Mouse (Mus musculus): Measurements from ENCODE around the gene Gm49358.

Gm49358 gene

DNA sequence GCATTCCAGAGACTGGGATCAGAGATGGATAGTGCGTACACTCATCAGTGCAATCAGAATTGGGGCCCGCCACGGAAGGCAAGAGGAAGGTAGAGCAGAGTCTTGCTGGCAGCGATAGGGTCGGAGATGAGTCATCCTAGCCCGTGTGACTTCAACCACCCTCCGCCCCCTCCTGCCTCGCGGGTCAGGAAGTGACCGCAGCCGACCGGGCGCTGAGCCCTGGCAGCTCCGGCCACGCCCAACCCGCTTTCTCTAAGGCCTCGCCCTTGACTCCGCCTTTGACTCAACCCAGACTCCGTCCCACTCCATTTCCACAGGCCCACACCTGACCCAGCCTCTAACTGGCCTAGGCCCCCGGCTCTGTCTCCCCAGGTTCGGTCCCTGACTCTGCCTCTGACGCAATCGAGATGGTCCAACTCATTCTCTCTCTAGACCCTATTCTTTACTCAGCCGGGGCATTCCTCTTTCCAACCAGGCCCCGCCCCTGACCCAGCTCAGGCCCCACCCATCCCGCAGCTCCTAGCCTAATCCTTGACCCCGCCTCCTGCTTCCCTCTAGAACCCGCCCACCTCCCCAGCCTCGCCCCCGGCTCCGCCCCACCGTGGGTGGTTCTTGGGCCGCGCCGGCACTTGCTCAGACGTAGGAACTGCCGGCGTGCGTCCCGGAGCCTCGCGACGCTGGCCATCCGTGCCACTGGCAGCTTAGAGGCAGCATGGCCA is 14.8 kb downstream of the Gm49358 start, which contains the start of gene Nt5dc3:
Gene Nt5dc3, plus strand, starts transcription at position 608 of the 719 bp plus-strand sequence.
- DNase-seq, result peak; percentile 99

DNA sequence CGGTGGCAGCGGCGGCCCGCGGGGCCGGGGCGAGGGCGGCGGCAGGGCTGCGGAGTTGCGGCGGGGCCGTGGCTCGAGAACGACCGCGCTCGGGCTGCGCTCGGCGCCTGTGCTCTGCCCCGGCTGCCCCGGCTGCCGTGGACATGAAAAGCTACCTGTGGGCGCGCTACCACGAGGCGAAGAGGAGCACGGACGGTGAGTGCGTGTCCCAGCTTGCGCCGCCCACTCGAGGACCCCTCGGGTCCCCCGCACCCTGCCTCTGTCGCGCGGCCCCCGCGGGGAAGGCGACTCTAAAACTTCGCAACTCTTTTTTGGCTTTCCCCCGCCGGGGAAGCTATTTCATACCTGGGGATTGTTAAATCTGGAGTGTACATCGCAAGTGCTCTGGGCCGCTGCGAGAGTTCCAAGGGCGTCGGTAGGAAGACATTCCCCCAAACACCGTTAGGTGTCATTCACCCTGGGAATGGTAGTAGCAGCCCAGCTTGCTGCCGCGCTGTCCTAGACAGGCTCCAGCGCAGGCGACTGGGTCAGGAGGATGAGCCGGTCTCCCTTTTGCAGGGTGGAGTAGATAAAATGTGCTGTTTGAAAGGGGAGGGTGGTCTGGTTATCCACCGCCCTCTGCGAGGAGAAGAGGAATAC is 15.5 kb downstream of the Gm49358 start:
- DNase-seq, result no peak

DNA sequence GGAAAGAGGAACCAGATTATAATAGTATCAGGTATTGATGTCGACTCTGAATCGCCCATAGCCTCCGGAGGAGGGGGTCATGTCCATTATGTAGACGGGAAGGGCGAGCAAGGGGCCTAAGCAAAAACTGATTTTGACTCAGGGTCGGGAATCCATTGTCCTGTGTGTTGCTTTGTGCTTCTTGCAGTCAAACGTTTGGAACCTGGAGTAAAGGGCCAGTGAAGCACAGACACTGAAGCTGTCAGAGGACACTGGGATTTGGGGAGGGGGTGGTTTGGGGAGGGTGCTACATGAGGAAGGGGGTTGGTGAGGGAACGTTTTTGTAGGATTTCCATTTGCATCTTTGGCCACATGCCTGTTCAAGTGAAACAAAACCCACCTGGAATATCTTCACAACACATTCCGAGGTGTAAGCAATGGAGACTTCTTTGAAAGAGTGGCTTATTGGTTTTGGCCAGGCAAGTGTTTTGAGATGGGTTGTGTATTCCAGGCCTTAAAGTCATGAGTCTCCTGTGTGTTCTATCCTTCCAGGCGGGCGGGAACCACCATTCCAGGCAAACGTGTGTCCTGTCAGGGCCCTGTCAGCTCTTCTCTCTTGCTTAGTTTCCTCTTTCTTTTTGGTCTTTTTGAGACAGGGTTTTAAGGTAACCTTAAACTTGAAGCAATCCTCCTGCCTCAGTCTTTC is 16.2 kb downstream of the Gm49358 start:
- DNase-seq, result no peak

DNA sequence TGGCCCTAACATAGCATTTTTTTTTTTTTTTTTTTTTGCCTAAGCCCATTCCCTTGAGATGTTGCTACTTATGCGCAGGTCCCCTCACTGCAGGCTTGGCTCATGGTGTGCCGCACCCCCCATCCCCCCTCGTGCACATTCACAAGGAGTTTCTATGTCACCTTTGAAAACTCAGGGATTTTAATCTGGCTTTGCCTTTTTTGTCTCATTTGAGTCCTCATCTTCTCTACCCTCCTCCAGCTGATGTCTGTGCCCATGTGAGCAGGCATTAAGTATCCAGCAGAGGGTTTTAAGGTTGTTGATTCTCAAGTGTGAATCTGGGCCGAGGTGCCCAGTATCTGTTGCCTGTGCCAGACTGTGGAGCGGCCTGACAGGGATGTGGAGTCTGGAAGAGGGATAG is 17.9 kb downstream of the Gm49358 start:
- DNase-seq, result no peak

DNA sequence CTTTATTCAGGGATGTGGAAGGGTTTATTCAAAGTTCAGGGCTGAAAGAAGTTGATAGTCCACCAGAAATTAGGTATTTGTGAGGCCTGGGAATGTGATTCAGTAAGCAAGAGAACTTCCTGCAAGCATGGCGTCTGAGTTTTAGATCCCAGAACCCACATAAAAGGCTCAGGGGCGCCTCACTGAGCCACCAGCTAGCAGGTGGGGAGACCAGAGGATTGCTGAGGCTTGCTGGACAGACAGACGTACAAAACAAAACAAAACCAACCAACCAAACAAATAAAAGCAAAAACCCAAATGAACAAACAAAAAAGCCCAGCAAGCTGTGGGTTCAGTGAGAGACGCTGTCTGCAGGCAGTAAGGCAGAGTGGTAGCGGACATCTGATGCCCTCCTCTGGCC is 18.9 kb downstream of the Gm49358 start:
- DNase-seq, result no peak

DNA sequence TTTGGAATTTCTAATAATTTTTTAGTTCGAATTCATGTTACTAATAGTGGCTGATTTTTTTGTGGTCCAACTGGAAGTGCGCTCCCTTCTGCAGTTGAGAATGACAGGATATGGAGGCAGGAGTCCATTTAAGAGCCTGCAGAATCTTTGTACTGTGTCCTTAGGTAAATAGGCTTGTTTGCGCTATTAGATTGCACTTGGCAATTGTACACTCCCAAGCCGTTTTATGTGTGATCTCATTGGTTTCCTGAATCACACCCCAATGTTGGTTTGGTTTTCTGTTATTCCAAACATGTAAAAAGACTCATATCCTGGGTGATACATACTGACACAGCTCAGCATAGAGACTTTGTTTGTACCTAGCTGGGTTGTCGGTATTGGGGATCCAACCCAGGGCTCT is 19.8 kb downstream of the Gm49358 start:
- DNase-seq, result no peak

DNA sequence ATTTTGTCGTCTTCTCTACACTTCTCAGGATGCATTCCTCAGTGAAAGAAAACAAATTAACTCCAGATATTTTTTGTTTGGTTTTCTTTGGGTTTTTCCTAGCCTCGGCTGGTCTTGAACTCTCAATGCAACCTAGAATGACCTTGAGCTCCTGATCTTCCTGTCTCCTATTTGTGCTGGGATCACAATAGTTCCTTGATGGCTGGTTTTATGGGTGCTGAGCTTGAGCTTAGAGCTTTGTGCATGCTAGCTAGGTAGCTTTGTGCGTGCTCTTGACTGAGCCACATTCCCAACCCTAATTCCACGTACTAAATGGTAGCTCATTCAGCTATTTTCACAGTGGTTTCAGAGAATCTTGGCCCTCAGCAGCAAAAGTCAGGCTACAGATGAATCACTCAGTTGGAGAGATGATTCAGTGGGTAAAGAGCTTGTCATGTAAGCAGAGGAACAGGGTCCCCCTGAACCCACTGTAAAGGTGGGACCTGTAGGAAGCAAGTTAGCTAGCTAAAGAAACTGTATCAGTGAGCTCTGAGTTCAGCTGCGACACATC is 20.4 kb downstream of the Gm49358 start:
- no peak for DNase-seq

DNA sequence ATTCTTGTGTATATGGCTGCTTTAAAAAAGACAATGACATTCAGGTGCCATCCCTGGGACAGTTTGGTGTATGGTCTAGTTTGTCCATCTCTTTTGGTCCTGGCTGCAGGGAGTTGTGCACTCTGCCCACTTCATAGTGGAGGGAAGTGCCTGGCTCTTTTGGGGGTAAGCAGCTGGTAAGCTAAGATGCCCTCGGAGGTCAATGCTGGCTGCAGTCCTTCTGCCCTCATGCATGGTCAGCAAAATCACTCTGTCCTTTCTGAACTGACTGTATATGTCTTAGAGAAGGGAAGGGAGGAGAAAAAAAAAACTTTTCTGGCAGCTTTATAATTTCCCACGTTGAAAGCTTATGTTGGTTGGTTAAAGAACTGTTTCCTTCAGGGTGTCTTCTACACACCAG is 21.6 kb downstream of the Gm49358 start:
- DNase-seq, result no peak

DNA sequence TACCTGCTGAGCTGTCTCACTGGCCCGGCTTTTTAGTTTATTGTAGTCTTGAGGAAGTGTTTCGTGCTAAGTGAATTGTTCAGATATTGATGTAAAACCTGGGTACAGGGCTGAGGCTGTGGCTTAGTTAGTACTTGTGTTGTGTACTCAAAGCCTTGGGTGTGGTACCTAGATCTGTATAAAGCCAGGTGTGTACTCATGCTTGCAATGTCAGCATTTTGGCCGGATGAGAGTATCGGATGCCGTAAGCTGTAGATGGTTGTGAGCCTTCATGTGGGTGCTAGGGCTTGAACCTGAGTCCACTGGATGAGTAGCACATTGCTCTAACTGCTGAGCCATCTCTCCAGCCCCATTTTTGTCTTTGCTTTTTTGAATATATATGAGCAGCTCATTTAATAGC is 22.3 kb downstream of the Gm49358 start:
- no peak for DNase-seq

DNA sequence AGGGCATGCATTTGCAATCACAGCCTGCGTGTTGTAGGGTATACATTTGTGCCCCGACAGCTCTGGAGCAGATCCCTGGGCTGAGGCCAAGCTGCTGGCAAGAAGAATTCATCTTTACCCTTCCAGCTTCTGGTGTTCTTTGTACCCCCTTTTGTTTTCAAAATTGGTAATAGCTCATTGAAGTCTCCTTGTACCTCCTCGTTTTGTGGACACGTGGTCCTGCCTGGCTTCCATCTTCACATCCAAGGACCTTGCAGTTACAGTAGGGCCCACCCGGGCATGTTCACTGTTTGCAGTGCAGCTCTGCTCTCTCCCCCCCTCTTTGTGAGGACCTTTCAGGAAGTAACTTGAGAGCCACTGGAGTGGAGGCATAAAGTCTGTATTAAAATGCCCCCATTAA is 24.4 kb downstream of the Gm49358 start:
- no peak for DNase-seq

DNA sequence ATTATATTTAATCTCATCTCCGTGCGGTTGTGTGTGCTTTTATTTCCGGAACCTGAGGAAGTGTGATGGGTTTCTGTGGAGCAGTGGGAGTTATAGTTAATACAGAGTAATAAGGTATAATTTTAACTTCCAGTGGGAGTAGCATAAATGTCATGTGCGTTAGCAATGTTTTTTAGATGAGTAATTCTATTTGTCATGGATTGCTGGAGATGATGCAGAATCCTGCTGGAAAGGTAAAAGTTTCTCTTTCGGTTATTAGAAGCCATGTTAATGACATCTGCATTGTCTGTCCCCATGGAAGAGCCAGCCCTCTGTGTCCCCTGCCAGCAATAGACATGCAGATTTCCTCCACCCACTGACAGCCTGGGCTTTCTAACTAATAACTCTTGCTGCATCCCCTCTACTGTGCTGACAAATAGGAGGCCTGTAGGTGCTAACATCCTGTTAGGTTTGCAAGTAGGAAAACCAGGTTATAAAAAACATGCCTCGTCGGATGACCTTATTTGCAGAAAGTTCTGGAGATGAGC is 25.4 kb downstream of the Gm49358 start:
- DNase-seq, result no peak

DNA sequence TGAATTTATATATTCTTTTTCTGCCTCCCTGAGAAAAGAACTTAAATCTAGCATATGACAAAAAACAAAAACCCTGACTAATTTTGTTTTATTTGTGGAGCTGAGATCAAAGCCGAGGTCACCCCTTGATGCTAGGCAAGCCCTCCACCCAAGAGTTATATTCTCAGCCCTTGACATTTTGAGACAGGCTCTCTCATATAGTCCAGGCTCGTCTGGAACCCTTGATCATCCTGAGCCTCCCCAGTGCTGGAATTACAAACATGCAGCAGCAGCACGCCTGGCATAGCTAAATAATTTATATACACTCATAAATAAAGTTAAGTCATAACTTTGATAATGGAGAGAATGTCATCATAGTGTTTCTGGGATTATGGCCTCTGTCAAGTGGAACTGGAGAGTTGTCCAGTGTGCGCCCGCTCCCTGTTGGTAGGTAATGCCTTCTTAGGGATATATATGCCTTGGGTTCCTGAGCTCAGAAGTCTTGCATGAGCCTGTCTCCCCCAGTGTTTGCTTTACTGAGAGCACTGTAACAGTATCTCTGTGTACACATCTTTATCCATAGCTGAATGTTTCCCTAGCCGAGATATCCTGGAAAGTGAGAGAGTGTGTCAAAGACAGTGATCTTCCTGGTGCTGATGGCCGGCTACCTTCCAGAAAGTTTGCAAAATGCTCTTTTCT is 27.9 kb downstream of the Gm49358 start:
- no peak for DNase-seq

DNA sequence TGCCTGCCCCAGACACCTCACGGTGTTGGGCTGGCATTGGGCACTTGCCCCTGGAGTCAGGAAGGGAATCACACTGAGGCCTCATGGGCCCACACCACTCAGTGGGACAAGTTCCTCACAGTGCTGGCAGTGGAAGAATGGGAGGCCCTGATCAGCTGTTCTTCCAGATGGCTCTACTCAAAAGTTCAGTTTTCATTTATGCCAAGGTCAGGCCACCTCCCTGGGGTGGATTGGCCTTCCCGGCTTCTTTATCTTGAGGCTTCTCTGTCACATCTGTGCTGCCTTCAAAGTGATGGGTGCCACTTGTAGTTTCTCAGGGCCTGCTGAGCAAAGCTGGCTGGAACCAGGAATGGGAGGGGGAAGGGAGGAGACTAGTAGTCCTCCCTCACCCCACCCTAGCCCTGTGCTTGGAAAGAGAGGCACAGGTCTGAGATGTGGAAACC is 29.8 kb downstream of the Gm49358 start:
- DNase-seq, result no peak

DNA sequence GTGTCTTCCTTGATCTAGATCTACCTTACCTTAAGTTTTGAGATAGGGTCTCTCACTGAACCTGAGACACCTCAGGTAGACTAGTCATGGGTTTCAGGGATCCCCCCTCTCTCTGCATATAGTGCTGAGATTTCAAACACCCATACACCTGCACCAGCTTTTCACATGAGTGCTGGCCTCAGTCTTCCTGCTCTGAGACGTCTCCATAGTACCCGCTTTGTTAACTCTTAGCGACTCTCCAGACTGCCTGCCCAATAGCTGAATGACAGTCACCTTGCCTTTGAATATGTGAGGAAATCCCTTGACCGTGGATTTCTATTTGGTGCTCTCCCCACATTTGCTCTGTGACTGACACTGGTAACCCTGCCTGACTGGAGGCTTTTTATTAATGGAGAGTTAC is 30.4 kb downstream of the Gm49358 start:
- DNase-seq, result no peak

DNA sequence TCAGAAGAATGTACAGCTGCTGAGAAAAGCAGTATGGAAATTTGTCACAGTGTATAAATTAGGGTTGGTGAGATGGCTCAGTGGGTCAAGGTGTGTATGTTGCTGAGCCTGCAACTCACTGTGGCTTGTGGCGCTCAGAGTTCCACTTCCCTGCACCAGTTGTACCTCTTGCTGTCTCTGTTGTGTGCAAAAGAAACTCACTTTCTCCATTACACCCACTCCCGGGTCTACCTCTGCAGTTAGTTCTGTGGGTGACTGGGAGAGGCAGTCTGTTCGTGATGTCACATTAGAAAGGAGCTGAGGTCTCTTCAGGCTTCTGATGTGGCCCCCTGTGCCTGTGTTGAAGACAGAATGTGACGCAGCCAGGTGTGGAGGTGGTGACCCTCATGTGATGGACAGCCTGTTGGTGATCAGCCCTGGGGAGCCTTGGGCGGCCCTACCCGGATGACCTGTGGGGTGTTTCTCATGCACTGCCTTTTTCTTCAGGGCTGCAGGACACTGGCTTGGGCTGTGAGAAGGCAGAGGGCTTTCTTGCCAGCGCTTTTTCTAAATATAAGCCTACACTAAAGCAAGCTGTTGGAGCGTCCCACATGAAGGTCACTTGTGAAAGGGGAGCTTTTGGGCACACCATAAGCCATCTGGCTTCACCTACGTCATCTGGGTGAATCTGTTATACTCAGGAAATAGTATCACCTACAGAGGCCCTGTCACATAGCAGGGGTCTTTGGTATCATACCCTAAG is 31.2 kb downstream of the Gm49358 start:
- peak; percentile 33 for DNase-seq

DNA sequence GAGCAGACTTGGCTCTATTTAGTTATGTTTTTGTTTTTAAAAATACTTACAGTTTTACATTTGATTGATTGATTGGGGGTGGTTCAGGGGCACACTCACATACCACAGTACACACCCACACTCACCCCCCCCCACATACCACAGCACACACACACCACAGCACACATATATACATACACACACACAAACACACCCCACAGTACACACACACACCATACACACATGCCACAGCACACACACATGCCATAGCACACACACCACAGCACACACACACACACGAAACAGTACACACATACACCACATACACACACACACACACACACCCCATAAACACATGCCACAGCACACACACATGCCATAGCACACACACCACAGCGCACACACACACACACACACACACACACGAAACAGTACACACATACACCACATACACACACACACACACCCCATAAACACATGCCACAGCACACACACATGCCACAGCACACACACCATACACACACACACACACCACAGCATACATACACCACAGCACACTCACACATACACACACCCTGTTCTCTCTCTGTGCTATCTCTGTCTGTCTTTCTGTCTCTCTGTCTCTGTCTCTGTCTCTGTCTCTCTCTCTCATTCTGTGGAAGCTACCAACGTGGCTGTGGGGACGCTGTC is 32.4 kb downstream of the Gm49358 start:
- no peak for DNase-seq

DNA sequence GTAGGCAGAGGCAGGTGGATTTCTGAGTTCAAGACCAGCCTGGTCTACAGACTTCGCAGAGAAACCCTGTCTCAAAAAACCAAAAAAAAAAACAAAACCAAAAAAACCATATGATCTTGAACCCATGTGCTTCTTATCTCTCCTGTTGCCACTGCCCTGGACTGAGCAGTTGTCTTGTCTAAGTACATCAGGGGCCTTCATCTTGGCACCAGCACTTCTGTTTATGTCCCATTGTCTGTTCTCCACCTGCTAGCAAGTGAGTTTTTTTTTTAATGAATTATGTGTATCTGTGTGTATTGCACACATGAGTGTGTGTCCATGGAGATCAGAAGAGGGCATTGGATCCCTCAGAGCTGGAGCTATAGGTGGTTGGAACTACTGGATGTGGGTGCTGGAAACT is 43.6 kb downstream of the Gm49358 start:
- DNase-seq, result no peak

DNA sequence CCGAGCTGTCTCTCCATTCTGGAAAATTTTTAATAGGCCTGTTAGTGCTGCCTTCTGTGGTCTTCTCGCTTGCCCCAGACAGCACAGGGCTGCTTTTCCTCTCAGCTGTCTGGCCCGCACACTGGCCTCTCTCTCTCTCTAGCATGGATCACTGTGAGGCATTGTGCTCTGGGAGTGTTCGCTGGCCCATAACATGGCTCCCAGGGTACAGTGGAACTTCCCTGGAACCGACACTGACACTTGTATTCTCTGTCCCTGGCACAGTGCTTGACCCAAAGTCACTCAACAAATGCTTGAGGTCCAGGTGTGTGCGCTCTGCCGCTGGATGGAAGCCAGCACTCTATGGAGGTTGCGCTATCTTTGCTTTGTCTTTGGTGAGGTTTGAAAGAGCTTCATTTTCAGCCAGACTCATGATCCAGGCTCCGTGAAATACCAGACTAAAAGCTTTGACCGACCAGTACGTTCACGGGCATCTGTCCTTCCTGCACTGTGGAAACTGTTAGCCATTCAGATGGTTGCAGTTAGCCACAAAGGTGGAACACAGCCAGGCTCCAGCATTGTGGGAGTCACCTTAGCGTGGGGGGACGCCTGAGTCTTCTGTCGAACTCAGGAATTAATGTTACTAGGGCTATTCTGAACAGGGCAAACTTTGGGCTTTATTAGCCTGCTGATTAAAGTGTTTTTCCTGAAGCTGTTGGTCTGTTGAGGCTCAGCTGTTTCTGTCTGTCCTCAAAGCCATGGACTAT is 44.4 kb downstream of the Gm49358 start:
- DNase-seq, result no peak

DNA sequence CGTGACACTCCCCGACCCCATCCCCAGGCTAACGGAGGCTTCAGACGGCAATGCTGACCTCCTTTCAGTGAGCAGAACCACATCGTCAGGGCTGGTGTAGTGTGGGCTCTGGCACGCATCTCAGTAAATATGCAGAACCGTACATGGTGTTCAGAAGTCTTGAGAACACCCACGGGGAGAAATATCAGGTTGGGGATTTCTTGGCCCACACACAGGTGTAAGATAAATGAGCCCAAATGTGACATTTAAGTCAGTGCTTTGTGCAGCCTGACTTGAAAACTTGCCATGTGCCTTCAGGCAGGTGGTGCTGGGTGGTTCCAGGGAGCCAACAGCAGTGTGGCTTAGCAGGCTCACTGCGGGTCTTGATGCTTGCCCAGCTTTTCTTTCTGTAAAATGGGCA is 46.2 kb downstream of the Gm49358 start:
- DNase-seq, result peak; percentile 34

DNA sequence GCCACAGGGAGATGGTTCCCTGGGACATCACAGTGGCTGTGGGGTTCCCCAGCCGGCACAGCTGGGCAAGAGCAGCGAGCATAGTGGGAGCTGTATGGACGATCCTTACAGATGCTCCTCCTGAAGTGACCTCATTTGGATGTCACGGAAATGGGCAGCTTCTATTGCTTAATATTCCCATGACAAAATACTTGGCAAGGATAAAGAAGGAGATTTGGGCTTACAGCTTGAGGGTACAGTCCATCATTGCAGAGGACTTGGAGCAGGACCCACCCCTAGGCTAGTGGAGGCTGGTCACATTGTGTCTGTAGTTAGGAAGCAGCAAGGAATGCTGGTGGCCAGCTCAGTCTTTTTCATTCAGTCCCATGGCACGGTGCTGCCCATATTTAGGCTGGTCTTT is 46.8 kb downstream of the Gm49358 start:
- DNase-seq, result no peak

All from cerebellum, adult 9-11 months (tissue).